Mouse (Mus musculus): ENCODE measurements around the gene Ube2o.

DNA sequence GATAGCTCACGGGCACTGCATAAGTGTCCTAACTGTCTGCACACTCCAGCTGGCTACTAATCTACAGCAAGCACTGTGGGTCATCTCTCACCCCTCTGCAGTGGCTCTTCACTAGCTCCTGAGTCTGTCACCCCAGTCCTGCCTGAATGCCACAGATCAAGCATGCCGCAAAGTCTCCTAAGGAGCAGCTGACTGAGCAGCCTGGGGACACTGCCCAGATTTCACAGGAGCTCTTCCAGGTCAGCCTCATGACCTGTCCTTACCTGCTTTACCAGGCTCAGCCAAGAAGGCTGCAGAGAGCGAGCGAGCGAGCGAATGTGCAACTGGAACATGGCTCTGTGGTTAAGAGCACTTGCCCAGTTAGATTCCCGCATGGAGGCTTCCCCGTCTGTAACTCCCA lies 13.7 kb downstream of the Ube2o start:
- TF ChIP-seq CTCF (IDR thresholded peaks at IDR 0.05; ENCODE audit: low read depth) (no peak), EP300 (IDR thresholded peaks at IDR 0.05; ENCODE audit: low read depth) (no peak)
